Mouse (Mus musculus) liver, postnatal 0 days (tissue): Measurements from ENCODE around the gene Slc16a6. TPM values are rescaled to one million over a fixed set of nuclear protein-coding genes. Genes with fewer than 3 reads are reported as not detected.

Source experiments
- ATAC-seq: fragments of 200-750 bp; cut with Nextera tagmentation; 2 replicates; pipeline ENCODE4 v1.8.0; 2017; ENCODE audit warnings: mild to moderate bottlenecking, moderate library complexity
- DNase-seq: peaks from one replicate; pipeline ENCODE4 v3.0.0-alpha.2; 2016
- H3K27ac ChIP-seq: fragments of 300-500 bp; sonication (generic); 2 replicates; pipeline ENCODE4 v1.5.1; 2014; ENCODE audit warnings: antibody characterized with exemption, moderate library complexity, mild to moderate bottlenecking, low read depth
- H3K27me3 ChIP-seq: fragments of 300-500 bp; sonication (generic); 2 replicates; pipeline ENCODE4 v1.6.1; 2014; ENCODE audit warnings: low read length, control low read depth, mixed read lengths; ENCODE audit not compliant: insufficient read depth
- H3K36me3 ChIP-seq: fragments of 300-500 bp; sonication (generic); replicated peaks from 2 replicates; pipeline ENCODE4 v1.6.1; 2014; ENCODE audit warnings: mild to moderate bottlenecking, control low read depth, low read length, moderate library complexity, mixed read lengths; ENCODE audit not compliant: insufficient read depth
- H3K4me1 ChIP-seq: fragments of 300-500 bp; sonication (generic); 2 replicates; pipeline ENCODE4 v1.6.1; 2014; ENCODE audit warnings: antibody characterized with exemption, mild to moderate bottlenecking, control low read depth; ENCODE audit not compliant: insufficient read depth
- H3K4me2 ChIP-seq: fragments of 300-500 bp; sonication (generic); 2 replicates; pipeline ENCODE4 v1.6.1; 2014; ENCODE audit warnings: low read depth, mild to moderate bottlenecking, low read length, moderate library complexity, mixed read lengths
- H3K4me3 ChIP-seq: fragments of 300-500 bp; sonication (generic); 2 replicates; pipeline ENCODE4 v1.5.1; 2014; ENCODE audit warnings: low read depth, low read length
- H3K9ac ChIP-seq: fragments of 300-500 bp; sonication (generic); replicated peaks from 2 replicates; pipeline ENCODE4 v1.6.1; 2014; ENCODE audit warnings: mild to moderate bottlenecking, moderate library complexity
- H3K9me3 ChIP-seq: fragments of 300-500 bp; sonication (generic); 2 replicates; pipeline ENCODE4 v1.6.1; 2016; ENCODE audit warnings: mild to moderate bottlenecking, control low read depth, low read length, mixed read lengths
- CTCF ChIP-seq: sonication (generic); IDR thresholded peaks from 2 replicates; pipeline ENCODE4 v1.5.1; 2016; ENCODE audit warnings: antibody characterized with exemption, low read depth
- EP300 ChIP-seq: IDR thresholded peaks from 2 replicates; pipeline ENCODE4 v1.6.1; 2016; ENCODE audit warnings: antibody characterized with exemption, low read depth, mild to moderate bottlenecking
- WGBS: fragments of 180-500 bp; shearing (Covaris S2); extraction: QIAGEN DNeasy Blood & Tissue Kit; methylation state at CpG from one replicate; pipeline ENCODE4 v1.1.7; 2014; ENCODE audit not compliant: insufficient replicate concordance; 5-methylcytosine and 5-hydroxymethylcytosine counted together
- polyA plus RNA-seq: library from polyadenylated mRNA; unstranded; fragments of >200 nt; fragmentation: Nextera tagmentation; extraction: Ambion mirVana; gene quantifications from 2 replicates; pipeline ENCODE4 v1.2.1, GENCODE M21; 2015

Slc16a6 gene
- polyA plus RNA-seq, 1 experiment from 2014 or later = 18.8 TPM

DNA sequence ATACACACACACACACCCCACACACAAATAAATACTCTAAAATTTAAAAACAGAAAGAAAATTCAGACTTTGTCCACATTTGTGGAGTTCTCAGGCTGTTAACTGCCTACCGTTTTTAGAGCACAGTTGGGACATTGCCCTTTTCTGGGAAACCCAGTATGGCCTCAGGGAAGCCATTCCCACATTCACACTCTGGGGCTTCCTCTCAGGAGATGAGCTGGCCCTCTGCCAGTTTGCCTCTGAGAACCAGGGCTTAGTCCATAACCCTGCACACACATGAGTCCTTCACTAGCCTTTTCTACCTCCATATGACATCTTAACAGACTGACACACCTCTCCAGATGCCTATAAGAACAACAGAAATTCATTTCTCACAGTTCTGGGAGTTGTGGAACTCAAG, 50.1 kb downstream of the Slc16a6 start:
- H3K9me3 ChIP-seq = no peaks in the 10 kb centered on the region
- H3K27me3 ChIP-seq = no peaks in the 10 kb centered on the region
- ATAC-seq = no peak
- H3K27ac ChIP-seq = no peak overlapping the region
- H3K4me1 ChIP-seq = peaks cover 23% of the 10 kb centered on the region
- TF ChIP-seq CTCF = no peak
- no peak for TF ChIP-seq EP300
- no peak overlapping the region for H3K4me2 ChIP-seq
- H3K9ac ChIP-seq = no peak overlapping the region
- no peaks in the 10 kb centered on the region for H3K36me3 ChIP-seq
- H3K4me3 ChIP-seq = no peak overlapping the region
- DNase-seq = no peak
- 61% methylated on average over 1 of the region's 1 CpGs for WGBS

- TF ChIP-seq CTCF (no peak; the same call in 1 of the 2 replicates), EP300 (no peak)
- no peak for DNase-seq
- ATAC-seq = no peak
- no peaks in the 10 kb centered on the region for H3K36me3 ChIP-seq
- WGBS = 96% methylated on average over 4 of the region's 4 CpGs
- H3K9ac ChIP-seq = no peak overlapping the region
- no peaks in the 10 kb centered on the region for H3K27me3 ChIP-seq
- no peaks in the 10 kb centered on the region for H3K9me3 ChIP-seq
- peaks cover 26% of the 10 kb centered on the region for H3K4me1 ChIP-seq
- no peak overlapping the region for H3K4me2 ChIP-seq
- H3K4me3 ChIP-seq = no peak overlapping the region
- no peak overlapping the region for H3K27ac ChIP-seq
Measured at GRCm38 (mm10) chr11:109422263-109422662, 51.1 kb downstream of the Slc16a6 start.

DNA sequence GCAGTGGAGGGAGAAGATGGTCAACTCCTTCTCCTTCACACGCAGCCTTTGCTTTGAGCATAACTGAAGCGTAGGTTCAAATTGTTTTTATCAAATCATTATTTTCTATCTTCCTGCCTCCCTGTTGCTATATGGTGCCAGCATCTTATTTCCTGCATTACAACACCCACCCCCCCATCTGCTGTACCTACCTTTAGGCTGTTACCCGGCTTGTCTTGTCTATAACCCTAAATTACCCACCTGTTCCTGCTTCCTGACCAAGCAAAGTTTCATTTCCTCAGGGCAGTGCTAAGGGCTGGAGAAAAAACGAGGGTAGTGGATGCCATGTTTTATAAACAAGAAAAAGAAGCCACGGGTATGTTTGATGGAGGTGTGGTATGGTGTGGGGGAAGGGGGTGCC, 52.2 kb downstream of the Slc16a6 start:
- Histone ChIP-seq H3K9me3 (no peaks in the 10 kb centered on the region), H3K36me3 (no peaks in the 10 kb centered on the region), H3K27ac (no peak overlapping the region), H3K27me3 (no peaks in the 10 kb centered on the region), H3K4me1 (peaks cover 24% of the 10 kb centered on the region), H3K4me2 (no peak overlapping the region), H3K4me3 (no peak overlapping the region), H3K9ac (no peak overlapping the region)
- 71% methylated on average over 5 of the region's 5 CpGs for WGBS
- TF ChIP-seq CTCF (no peak), EP300 (no peak)
- ATAC-seq (no peak), DNase-seq (no peak)

GRCm38 (mm10) chr11:109420567-109420962, 52.8 kb downstream of the Slc16a6 start:
- H3K36me3 ChIP-seq = no peaks in the 10 kb centered on the region
- peaks cover 23% of the 10 kb centered on the region for H3K4me1 ChIP-seq
- H3K4me2 ChIP-seq = peak overlapping the region; percentile 62
- H3K4me3 ChIP-seq = peak overlapping the region; percentile 19; the same call in 1 of the 2 replicates
- no peak overlapping the region for H3K9ac ChIP-seq
- DNase-seq = no peak
- ATAC-seq = no peak
- TF ChIP-seq EP300 = no peak
- no peak for TF ChIP-seq CTCF
- 56% methylated on average over 14 of the region's 14 CpGs for WGBS
- peak overlapping the region; percentile 62 for H3K27ac ChIP-seq
- no peaks in the 10 kb centered on the region for H3K27me3 ChIP-seq
- no peaks in the 10 kb centered on the region for H3K9me3 ChIP-seq

GRCm38 (mm10) chr11:109419961-109420566, 53.3 kb downstream of the Slc16a6 start:
- H3K4me2 ChIP-seq = peak overlapping the region; percentile 62
- DNase-seq = peak; percentile 47
- peak overlapping the region; percentile 38; the same call in 1 of the 2 replicates for H3K9ac ChIP-seq
- ATAC-seq = peak; percentile 47
- H3K27me3 ChIP-seq = no peaks in the 10 kb centered on the region
- peak overlapping the region; percentile 62 for H3K27ac ChIP-seq
- peak overlapping the region; percentile 19 for H3K4me3 ChIP-seq
- 24% methylated on average over 16 of the region's 16 CpGs for WGBS
- TF ChIP-seq CTCF (peak; percentile 28), EP300 (no peak)
- no peaks in the 10 kb centered on the region for H3K36me3 ChIP-seq
- H3K9me3 ChIP-seq = no peaks in the 10 kb centered on the region
- peaks cover 22% of the 10 kb centered on the region for H3K4me1 ChIP-seq

GRCm38 (mm10) chr11:109419461-109419860, 53.9 kb downstream of the Slc16a6 start:
- H3K4me2 ChIP-seq = peak overlapping the region; percentile 62
- WGBS = 37% methylated on average over 4 of the region's 4 CpGs
- ATAC-seq = no peak
- no peak overlapping the region for H3K4me3 ChIP-seq
- H3K36me3 ChIP-seq = no peaks in the 10 kb centered on the region
- H3K9me3 ChIP-seq = no peaks in the 10 kb centered on the region
- H3K27ac ChIP-seq = peak overlapping the region; percentile 62; the same call in 1 of the 2 replicates
- no peak for DNase-seq
- no peaks in the 10 kb centered on the region for H3K27me3 ChIP-seq
- TF ChIP-seq EP300 (no peak), CTCF (no peak)
- H3K4me1 ChIP-seq = peaks cover 19% of the 10 kb centered on the region
- no peak overlapping the region for H3K9ac ChIP-seq
